Mouse (Mus musculus) midbrain, embryonic 13.5 days (tissue): ENCODE results near the gene Palld. TPM values are rescaled to one million over a fixed set of nuclear protein-coding genes. Genes with fewer than 3 reads are reported as not detected.
A peak's percentile ranks its signal among the peaks of the same experiment; 100 is the strongest.

Experiments
- ATAC-seq: fragments of 200-750 bp; cut with Nextera tagmentation; 2 replicates; pipeline ENCODE4 v1.8.0; 2017; ENCODE audit warnings: mild to moderate bottlenecking, moderate TSS enrichment, moderate library complexity
- H3K27ac ChIP-seq: fragments of 300-500 bp; sonication (generic); 2 replicates; pipeline ENCODE4 v1.5.1; 2015; ENCODE audit warnings: inconsistent platforms, mild to moderate bottlenecking, moderate library complexity
- H3K27me3 ChIP-seq: fragments of 300-500 bp; sonication (generic); 2 replicates; pipeline ENCODE4 v1.6.1; 2015; ENCODE audit warnings: mild to moderate bottlenecking, inconsistent platforms
- H3K36me3 ChIP-seq: fragments of 300-500 bp; sonication (generic); 2 replicates; pipeline ENCODE4 v1.6.1; 2015; ENCODE audit warnings: mild to moderate bottlenecking, inconsistent platforms
- H3K4me1 ChIP-seq: fragments of 300-500 bp; sonication (generic); replicated peaks from 2 replicates; pipeline ENCODE4 v1.6.1; 2015; ENCODE audit warnings: inconsistent platforms
- H3K4me2 ChIP-seq: fragments of 300-500 bp; sonication (generic); replicated peaks from 2 replicates; pipeline ENCODE4 v1.6.1; 2015; ENCODE audit warnings: moderate library complexity, mild to moderate bottlenecking, inconsistent platforms
- H3K4me3 ChIP-seq: fragments of 300-500 bp; sonication (generic); replicated peaks from 2 replicates; pipeline ENCODE4 v1.5.1; 2015; ENCODE audit warnings: mild to moderate bottlenecking, inconsistent platforms
- H3K9ac ChIP-seq: fragments of 300-500 bp; sonication (generic); replicated peaks from 2 replicates; pipeline ENCODE4 v1.6.1; 2015; ENCODE audit warnings: mild to moderate bottlenecking, inconsistent platforms
- H3K9me3 ChIP-seq: fragments of 300-500 bp; sonication (generic); 2 replicates; pipeline ENCODE4 v1.6.1; 2016; ENCODE audit warnings: mild to moderate bottlenecking, inconsistent platforms
- WGBS: fragments of 180-500 bp; shearing (Covaris S2); methylation state at CpG from one replicate; pipeline ENCODE4 v1.1.7; 2015; 5-methylcytosine and 5-hydroxymethylcytosine counted together
- polyA plus RNA-seq: library from polyadenylated mRNA; unstranded; fragments of >200 nt; fragmentation: Nextera tagmentation; extraction: Ambion mirVana; gene quantifications from 2 replicates; pipeline ENCODE4 v1.2.1, GENCODE M21; 2015

The Palld gene
- polyA plus RNA-seq, 1 experiment from 2014 or later: 27.6 TPM

DNA sequence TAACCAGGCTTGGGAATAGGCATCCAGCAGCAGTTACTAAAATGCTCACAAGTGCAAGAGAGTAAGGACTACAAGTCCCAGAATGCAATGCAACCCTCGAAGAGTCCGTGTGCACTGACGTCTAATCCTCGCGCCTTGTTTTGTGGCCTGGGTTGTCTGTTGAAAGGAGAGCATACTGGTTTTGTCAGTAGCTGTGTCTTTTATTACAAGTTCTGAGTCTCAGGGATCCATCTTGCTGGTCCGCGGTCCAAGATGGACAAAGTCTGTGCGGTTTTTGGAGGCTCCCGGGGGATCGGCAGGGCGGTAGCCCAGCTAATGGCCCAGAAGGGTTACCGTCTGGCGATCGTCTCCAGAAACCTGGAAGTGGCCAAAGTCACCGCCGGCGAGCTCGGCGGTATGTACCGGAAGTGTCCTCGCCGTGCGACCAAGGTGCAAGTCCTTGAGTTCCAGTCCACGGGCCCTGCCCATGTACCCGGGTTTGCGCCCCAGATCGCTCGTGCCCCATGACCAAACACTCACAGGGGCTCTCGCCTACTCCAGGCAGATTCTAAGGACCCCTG lies 414.8 kb downstream of the Palld start, which contains the start of gene Cbr4:
Gene Cbr4, plus strand, starts transcription at position 138 of the 560 bp plus-strand sequence.
- Histone ChIP-seq H3K27ac (peak within 1 kb of the TSS; percentile 95), H3K27me3 (no peaks in the 10 kb centered on the region), H3K4me3 (peak within 1 kb of the TSS; percentile 77), H3K9ac (peak within 1 kb of the TSS; percentile 83), H3K9me3 (no peaks in the 10 kb centered on the region), H3K36me3 (0 out of 2 replicates have a peak, but pooled peaks cover 6% of the 10 kb centered on the region), H3K4me2 (peak within 1 kb of the TSS; percentile 79), H3K4me1 (peaks cover 10% of the 10 kb centered on the region)
- ATAC-seq: peak; percentile 95
- under 1% methylated on average over 29 of the region's 29 CpGs for WGBS

- Histone ChIP-seq H3K4me1 (peaks cover 10% of the 10 kb centered on the region), H3K4me3 (no peak overlapping the region), H3K27me3 (no peaks in the 10 kb centered on the region), H3K27ac (peak overlapping the region; percentile 95; the same call in 1 of the 2 replicates), H3K9ac (no peak overlapping the region), H3K9me3 (no peaks in the 10 kb centered on the region), H3K4me2 (no peak overlapping the region), H3K36me3 (0 out of 2 replicates have a peak, but pooled peaks cover 2% of the 10 kb centered on the region)
- WGBS: 98% methylated on average over 2 of the region's 2 CpGs
- ATAC-seq: peak; percentile 49
Observed at GRCm38 (mm10) chr8:61486923-61487529, 415.5 kb downstream of the Palld start.

DNA sequence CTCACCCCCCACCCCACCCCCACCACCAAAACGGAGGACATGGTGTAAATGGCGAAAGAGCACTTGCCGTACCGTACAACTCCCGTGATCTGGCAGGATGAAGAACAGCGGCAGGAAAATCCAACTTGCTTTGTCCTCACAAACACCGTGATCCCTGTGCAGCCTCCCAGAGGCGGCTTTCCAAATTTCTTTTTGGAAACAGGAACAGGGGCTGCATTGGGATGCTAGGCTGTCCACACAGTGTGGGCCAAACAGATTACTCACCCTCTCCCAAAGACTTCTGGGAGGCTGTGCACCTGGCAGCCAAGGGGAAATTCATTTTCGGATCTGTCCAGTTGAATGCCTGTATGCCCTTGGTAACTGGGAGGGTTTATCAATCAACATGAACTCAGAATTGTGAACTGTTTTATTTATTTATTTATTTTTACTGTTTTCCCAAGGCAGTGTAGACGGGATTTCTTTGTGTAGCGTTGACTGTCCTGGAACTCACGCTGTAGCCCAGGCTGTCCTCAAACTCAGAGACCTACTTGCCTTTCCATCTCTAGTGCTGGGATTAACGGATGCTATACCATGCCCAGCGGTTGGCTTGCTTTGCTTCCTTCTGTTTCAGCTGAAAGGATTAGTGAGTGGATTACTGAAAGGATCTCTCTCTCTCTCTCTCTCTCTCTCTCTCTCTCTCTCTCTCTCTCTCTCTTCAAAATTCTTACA lies 422.1 kb downstream of the Palld start:
- Histone ChIP-seq H3K27me3 (no peaks in the 10 kb centered on the region), H3K9me3 (no peaks in the 10 kb centered on the region), H3K36me3 (no peaks in the 10 kb centered on the region), H3K4me3 (no peak overlapping the region), H3K27ac (no peak overlapping the region), H3K4me2 (no peak overlapping the region), H3K4me1 (no peaks in the 10 kb centered on the region), H3K9ac (no peak overlapping the region)
- WGBS: 82% methylated on average over 14 of the region's 14 CpGs
- peak; percentile 40; the same call in 1 of the 2 replicates for ATAC-seq

- Histone ChIP-seq H3K9ac (no peak overlapping the region), H3K9me3 (no peaks in the 10 kb centered on the region), H3K4me2 (no peak overlapping the region), H3K36me3 (no peaks in the 10 kb centered on the region), H3K27me3 (no peaks in the 10 kb centered on the region), H3K27ac (no peak overlapping the region), H3K4me3 (no peak overlapping the region), H3K4me1 (no peaks in the 10 kb centered on the region)
- ATAC-seq: peak; percentile 74
- 57% methylated on average over 11 of the region's 11 CpGs for WGBS
Observed at GRCm38 (mm10) chr8:61479506-61480214, 422.8 kb downstream of the Palld start.

GRCm38 (mm10) chr8:61478793-61479192 lies 423.7 kb downstream of the Palld start:
- H3K9me3 ChIP-seq: no peaks in the 10 kb centered on the region
- no peak for ATAC-seq
- H3K4me3 ChIP-seq: no peak overlapping the region
- H3K4me2 ChIP-seq: no peak overlapping the region
- no peak overlapping the region for H3K27ac ChIP-seq
- no peaks in the 10 kb centered on the region for H3K36me3 ChIP-seq
- H3K27me3 ChIP-seq: no peaks in the 10 kb centered on the region
- 90% methylated on average over 8 of the region's 8 CpGs for WGBS
- no peak overlapping the region for H3K9ac ChIP-seq
- H3K4me1 ChIP-seq: no peaks in the 10 kb centered on the region

GRCm38 (mm10) chr8:61478150-61478549 lies 424.3 kb downstream of the Palld start:
- H3K27ac ChIP-seq: no peak overlapping the region
- 93% methylated on average over 4 of the region's 4 CpGs for WGBS
- H3K36me3 ChIP-seq: no peaks in the 10 kb centered on the region
- no peak overlapping the region for H3K4me3 ChIP-seq
- no peak overlapping the region for H3K4me2 ChIP-seq
- H3K9me3 ChIP-seq: no peaks in the 10 kb centered on the region
- ATAC-seq: no peak
- no peak overlapping the region for H3K9ac ChIP-seq
- no peaks in the 10 kb centered on the region for H3K27me3 ChIP-seq
- H3K4me1 ChIP-seq: no peaks in the 10 kb centered on the region

DNA sequence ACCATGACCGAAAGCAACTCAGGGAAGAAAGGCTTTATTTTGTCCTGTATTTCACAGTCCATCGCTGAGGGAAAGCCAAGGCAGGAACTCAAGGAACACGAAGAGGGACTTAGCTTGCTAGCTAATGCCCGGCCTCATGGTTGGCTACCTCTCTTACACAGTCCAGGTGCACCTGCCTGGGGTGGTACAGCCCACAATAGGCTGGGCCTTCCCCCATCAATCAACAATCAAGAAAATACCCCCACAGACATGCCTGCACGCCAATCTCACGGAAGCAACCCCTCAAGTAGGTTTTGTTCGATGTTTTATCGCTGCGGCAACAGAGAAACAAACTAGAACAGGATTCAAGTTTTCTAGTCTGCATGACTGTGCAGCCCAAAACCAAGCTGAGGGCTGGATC lies 426.3 kb downstream of the Palld start:
- no peaks in the 10 kb centered on the region for H3K9me3 ChIP-seq

DNA sequence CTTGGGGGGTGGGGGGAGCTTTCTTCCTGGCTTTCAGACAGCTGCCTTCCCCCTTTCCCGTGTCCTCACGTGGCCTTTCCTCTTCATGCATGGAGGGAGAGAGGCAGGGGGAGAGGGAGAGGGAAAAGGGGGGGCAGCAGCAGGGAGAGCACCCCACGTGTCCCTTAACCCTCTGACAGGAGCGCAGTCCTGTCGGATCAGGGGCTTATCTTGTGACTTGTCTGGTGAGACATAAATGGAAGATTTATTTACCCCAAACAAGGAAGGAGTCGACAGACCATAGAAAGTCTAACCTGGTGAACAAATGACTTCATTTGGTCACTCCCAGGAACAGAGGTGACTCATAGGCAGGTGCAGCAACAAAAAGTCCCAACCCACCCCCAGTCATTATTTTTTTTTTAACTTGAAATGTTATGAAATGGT lies 427.2 kb downstream of the Palld start:
- 57% methylated on average over 6 of the region's 6 CpGs for WGBS
- H3K4me1 ChIP-seq: no peaks in the 10 kb centered on the region
- ATAC-seq: no peak
- H3K4me3 ChIP-seq: no peak overlapping the region
- no peak overlapping the region for H3K9ac ChIP-seq
- H3K27me3 ChIP-seq: no peaks in the 10 kb centered on the region
- no peak overlapping the region for H3K4me2 ChIP-seq
- H3K9me3 ChIP-seq: no peaks in the 10 kb centered on the region
- H3K27ac ChIP-seq: no peak overlapping the region
- H3K36me3 ChIP-seq: no peaks in the 10 kb centered on the region

More for the DNA sequence above, 426.3 kb downstream of the Palld start:
- no peaks in the 10 kb centered on the region for H3K27me3 ChIP-seq
- H3K4me1 ChIP-seq: no peaks in the 10 kb centered on the region
- no peak for ATAC-seq
- no peaks in the 10 kb centered on the region for H3K36me3 ChIP-seq
- WGBS: 89% methylated on average over 9 of the region's 9 CpGs
- no peak overlapping the region for H3K4me3 ChIP-seq
- no peak overlapping the region for H3K4me2 ChIP-seq
- no peak overlapping the region for H3K27ac ChIP-seq
- no peak overlapping the region for H3K9ac ChIP-seq

GRCm38 (mm10) chr8:61470213-61470612 lies 432.3 kb downstream of the Palld start:
- ATAC-seq: no peak
- Histone ChIP-seq H3K4me2 (no peak overlapping the region), H3K4me3 (no peak overlapping the region), H3K4me1 (peaks cover 18% of the 10 kb centered on the region), H3K9ac (no peak overlapping the region), H3K27ac (no peak overlapping the region), H3K27me3 (no peaks in the 10 kb centered on the region), H3K9me3 (no peaks in the 10 kb centered on the region), H3K36me3 (no peaks in the 10 kb centered on the region)
- WGBS: 91% methylated on average over 4 of the region's 4 CpGs

GRCm38 (mm10) chr8:61467553-61467815 lies 435.0 kb downstream of the Palld start:
- Histone ChIP-seq H3K4me3 (no peak overlapping the region), H3K4me2 (no peak overlapping the region), H3K27ac (no peak overlapping the region), H3K4me1 (peaks cover 18% of the 10 kb centered on the region), H3K9ac (no peak overlapping the region), H3K9me3 (no peaks in the 10 kb centered on the region), H3K27me3 (no peaks in the 10 kb centered on the region), H3K36me3 (no peaks in the 10 kb centered on the region)
- ATAC-seq: peak; percentile 54
- WGBS: 90% methylated on average over 3 of the region's 3 CpGs

DNA sequence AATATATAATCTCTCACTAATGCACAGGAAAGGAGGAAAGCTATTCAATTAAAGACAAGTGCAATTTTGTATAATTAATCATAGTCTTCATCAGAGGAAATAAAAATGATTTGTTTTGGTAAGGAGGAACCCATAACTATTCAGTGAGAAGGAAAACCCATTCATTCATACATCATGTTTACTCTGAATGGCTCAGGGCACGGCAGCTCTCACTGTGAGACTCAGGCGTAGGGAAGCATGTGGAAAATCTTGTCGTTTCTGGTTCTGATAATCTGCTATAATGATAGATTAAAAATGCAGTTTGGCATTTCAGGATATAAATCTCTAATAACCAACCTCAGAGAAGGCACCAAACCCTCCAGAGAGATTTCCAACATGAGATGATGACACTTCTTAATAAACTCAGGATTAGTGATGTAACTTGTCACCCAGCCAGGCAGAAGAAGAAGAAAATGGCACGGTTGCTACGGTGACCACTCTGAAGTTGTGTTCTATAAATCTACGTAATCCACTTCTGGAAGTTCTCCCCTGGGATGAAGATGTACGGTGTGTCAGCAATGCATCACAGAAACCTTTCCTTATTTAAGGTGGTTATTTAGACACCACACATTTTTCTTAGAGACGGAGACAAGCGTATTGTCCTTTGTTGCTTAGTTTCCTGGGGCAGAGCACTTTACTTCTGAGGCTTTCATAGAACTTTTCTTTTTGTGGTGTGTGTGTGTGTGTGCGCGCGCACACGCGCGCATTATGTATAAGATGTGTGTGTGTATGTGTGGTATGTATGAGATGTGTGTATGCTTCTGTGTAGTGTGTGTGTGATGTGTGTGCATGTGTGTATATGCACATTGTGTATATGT lies 435.6 kb downstream of the Palld start:
- Histone ChIP-seq H3K9ac (no peak overlapping the region), H3K4me2 (no peak overlapping the region), H3K27me3 (no peaks in the 10 kb centered on the region), H3K27ac (no peak overlapping the region), H3K9me3 (no peaks in the 10 kb centered on the region), H3K36me3 (no peaks in the 10 kb centered on the region), H3K4me3 (no peak overlapping the region), H3K4me1 (peaks cover 18% of the 10 kb centered on the region)
- ATAC-seq: peak; percentile 60
- WGBS: 68% methylated on average over 15 of the region's 15 CpGs
